Mouse (Mus musculus) CH12.LX (cell line): ENCODE results near the gene Mgll.

ENCODE experiments used
- BHLHE40 ChIP-seq: IDR thresholded peaks from 2 replicates; pipeline ENCODE4 v1.6.1; 2011; ENCODE audit warnings: mild to moderate bottlenecking, low read depth, low read length, improper control_type of control experiment
- CTCF ChIP-seq, 2 experiments: IDR thresholded peaks in 1 of 2; conservative IDR thresholded peaks in 1 of 2; 2 replicates each; pipeline ENCODE4 v1.5.1; 2011 to 2012; ENCODE audit warnings: low read depth in 2 of 2, low read length in 2 of 2, improper control_type of control experiment in 1 of 2, inconsistent platforms in 1 of 2, mild to moderate bottlenecking in 1 of 2, moderate library complexity in 1 of 2
- GABPA ChIP-seq: IDR thresholded peaks from 2 replicates; pipeline ENCODE4 v1.6.1; 2012; ENCODE audit warnings: low read depth, low read length, improper control_type of control experiment, inconsistent platforms; ENCODE audit not compliant: insufficient replicate concordance
- HCFC1 ChIP-seq: IDR thresholded peaks from 2 replicates; pipeline ENCODE4 v1.6.1; 2012; ENCODE audit warnings: low read depth, mild to moderate bottlenecking, inconsistent platforms, low read length, improper control_type of control experiment
- KAT2A ChIP-seq: IDR thresholded peaks from 2 replicates; pipeline ENCODE4 v1.6.1; 2012; ENCODE audit warnings: low read length, improper control_type of control experiment, inconsistent platforms; ENCODE audit not compliant: insufficient replicate concordance
- MAX ChIP-seq: IDR thresholded peaks from 2 replicates; pipeline ENCODE4 v1.6.1; 2011; ENCODE audit warnings: low read length, improper control_type of control experiment
- MEF2A ChIP-seq: IDR thresholded peaks from 2 replicates; pipeline ENCODE4 v1.6.1; 2014; ENCODE audit warnings: low read depth, mild to moderate bottlenecking, inconsistent platforms, low read length, improper control_type of control experiment, borderline replicate concordance
- RAD21 ChIP-seq: IDR thresholded peaks from 2 replicates; pipeline ENCODE4 v1.6.1; 2011; ENCODE audit warnings: low read depth, mild to moderate bottlenecking, low read length, improper control_type of control experiment, moderate library complexity
- ZMIZ1 ChIP-seq: IDR thresholded peaks from 2 replicates; pipeline ENCODE4 v1.6.1; 2012; ENCODE audit warnings: low read depth, mild to moderate bottlenecking, inconsistent platforms, low read length, improper control_type of control experiment
- ZNF384 ChIP-seq: IDR thresholded peaks from 2 replicates; pipeline ENCODE4 v1.6.1; 2012; ENCODE audit warnings: low read depth, low read length, improper control_type of control experiment, inconsistent platforms

GRCm38 (mm10) chr6:88770981-88771380 lies 46.8 kb downstream of the Mgll start:
- no peak for TF ChIP-seq CTCF (conservative IDR thresholded peaks at IDR 0.05 in 1 of 2, IDR thresholded peaks at IDR 0.05 in 1 of 2; ENCODE audit: low read depth in 2 of 2, low read length in 2 of 2)
- TF ChIP-seq MEF2A: no peak
- no peak for TF ChIP-seq RAD21
- no peak for TF ChIP-seq HCFC1
- no peak for TF ChIP-seq BHLHE40
- no peak for TF ChIP-seq ZNF384
- no peak for TF ChIP-seq MAX
- no peak for TF ChIP-seq GABPA
- TF ChIP-seq KAT2A: no peak
- TF ChIP-seq ZMIZ1: no peak
